Mouse (Mus musculus): ENCODE measurements at regions not wholly inside any gene's neighbourhood (a gene's known extent, or its start where the extent isn't known, plus 50 kb on each side); places are given as distances from the start of the nearest gene placed in this dataset.

DNA sequence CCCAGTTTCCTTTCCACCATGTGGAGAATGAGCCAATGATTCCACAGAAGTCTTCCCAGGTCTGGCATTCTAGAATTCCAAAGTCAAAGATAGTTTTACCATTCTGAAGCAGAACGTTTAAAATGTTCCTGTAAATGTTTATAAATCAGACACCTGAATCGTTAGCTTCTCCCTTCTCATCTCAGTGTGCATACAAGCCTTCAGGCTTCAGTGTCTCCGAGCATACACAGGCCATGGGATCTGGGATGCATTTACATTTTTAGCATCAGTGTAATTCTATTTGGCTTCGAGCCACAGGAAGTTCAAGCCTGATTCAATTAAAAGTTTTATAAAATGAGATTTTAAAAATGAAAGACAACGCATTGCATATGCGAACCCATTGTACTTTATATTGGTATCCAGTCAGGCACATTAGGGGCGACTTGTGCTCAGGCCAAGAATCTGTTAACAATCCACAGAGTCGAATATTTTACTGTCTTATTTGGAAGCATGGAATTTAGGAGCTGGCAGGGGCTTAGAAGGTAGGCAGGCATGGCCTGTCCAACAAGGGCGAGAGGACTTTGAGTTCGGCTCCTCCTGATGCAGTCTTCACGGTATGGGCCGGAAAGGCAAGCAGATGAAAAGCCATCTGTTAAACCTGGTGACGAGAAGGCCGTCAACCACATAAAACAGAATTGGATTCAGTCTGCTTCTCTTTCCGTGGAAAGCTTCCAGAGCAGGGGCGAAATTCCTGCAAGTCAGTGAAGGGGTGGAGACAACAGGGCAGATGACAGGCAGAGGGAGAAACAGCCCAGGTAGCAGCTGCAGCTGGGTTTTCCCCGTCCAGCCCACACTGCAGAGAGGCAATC is 63.7 kb upstream of the Sipa1l1 start:
- no peak overlapping the region for H3K4me2 ChIP-seq (replicated peaks; ENCODE audit: low read depth)
- H3K27ac ChIP-seq (ENCODE audit: low read depth, low read length): no peak overlapping the region

DNA sequence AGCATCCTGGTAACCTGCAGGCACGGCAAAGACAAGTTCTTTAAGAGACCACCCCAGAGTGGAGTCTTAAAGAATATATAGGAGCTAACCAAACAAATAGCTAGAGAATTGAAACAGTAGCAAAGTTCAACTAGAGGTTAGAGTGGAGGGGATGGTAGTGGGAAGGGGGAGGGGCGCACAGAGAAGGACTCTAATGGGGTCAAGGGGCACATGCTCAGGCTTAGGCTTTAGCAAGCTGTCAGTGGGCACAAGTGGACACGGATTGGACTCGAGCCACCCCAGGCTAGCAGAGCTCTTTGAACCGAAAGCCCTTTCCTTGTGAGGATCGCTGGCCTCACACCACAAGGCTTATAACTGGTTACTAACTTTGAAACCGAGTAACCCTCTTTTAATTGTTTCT is 53.4 kb upstream of the Sipa1l1 start:
- no peak overlapping the region for H3K4me3 ChIP-seq (ENCODE audit: low read depth, low read length)
- no peak for TF ChIP-seq CTCF (IDR thresholded peaks at IDR 0.05; ENCODE audit: low read depth)
- 65% methylated on average over 7 of the region's 7 CpGs for whole genome bisulfite sequencing
- H3K4me1 ChIP-seq (replicated peaks; ENCODE audit: control insufficient read depth, insufficient read depth, low read length): 0 out of 2 replicates have a peak, but pooled peaks cover 3% of the 10 kb centered on the region
- no peak for ATAC-seq
- H3K36me3 ChIP-seq (ENCODE audit: control insufficient read depth, insufficient read depth): no peaks in the 10 kb centered on the region
- no peak overlapping the region for H3K27ac ChIP-seq (ENCODE audit: low read depth, low read length)
- H3K4me2 ChIP-seq (replicated peaks; ENCODE audit: low read depth): no peak overlapping the region
- H3K9me3 ChIP-seq (ENCODE audit: control insufficient read depth): no peaks in the 10 kb centered on the region
- no peaks in the 10 kb centered on the region for H3K27me3 ChIP-seq (replicated peaks; ENCODE audit: control insufficient read depth, insufficient read depth, low read length)
- no peak overlapping the region for H3K9ac ChIP-seq (ENCODE audit: low read depth, low read length)

More for the DNA sequence above, 63.7 kb upstream of the Sipa1l1 start:
- Histone ChIP-seq H3K9me3 (ENCODE audit: control insufficient read depth) (no peaks in the 10 kb centered on the region), H3K4me1 (replicated peaks; ENCODE audit: control insufficient read depth, insufficient read depth, low read length) (no peaks in the 10 kb centered on the region), H3K4me3 (ENCODE audit: low read depth, low read length) (no peak overlapping the region), H3K27me3 (replicated peaks; ENCODE audit: control insufficient read depth, insufficient read depth, low read length) (no peaks in the 10 kb centered on the region), H3K36me3 (ENCODE audit: control insufficient read depth, insufficient read depth) (no peaks in the 10 kb centered on the region), H3K9ac (ENCODE audit: low read depth, low read length) (no peak overlapping the region)
- no peak for TF ChIP-seq CTCF (IDR thresholded peaks at IDR 0.05; ENCODE audit: low read depth)
- WGBS: 64% methylated on average over 17 of the region's 17 CpGs
- no peak for ATAC-seq

Data from intestine, postnatal 0 days (tissue).